7 mouse cellular contexts compared by ENCODE assay signal in the genomic region with DNA sequence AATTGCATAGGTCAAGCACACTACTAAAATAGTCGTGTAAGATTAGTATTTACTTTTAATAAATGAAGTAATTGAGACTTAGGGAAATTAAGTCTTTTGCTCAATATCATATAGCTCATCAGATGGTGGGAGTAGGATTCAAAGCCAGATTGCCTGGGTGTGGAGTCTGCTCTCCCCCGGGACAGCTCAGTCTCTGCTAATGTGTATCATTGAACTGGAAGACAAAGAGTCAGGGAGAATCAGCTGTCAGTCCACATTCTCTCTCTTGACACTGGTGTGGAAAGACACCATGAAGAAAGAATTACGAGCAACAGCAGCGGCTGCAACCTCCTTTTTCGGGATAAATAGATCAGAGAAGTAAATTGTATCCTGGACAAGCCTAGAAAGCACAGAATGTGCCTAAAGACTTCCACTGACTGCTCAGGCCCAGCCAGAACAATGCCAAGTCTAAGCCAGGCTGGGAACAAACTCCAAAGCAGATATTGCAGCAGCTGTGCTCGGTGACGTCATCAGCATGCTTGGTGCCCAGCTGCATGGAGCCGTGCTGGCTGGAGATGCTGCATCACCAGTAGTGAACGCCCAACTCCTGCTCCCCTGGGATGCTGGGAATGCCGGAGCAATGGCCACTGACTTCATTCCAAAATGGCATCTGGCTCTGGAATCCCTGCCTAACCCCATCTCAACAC. TPM values are rescaled to one million over a fixed set of nuclear protein-coding genes. Genes with fewer than 3 reads are reported as not detected.
A peak's percentile ranks its signal among the peaks of the same experiment; 100 is the strongest.
DNase-seq lines count a peak whose midpoint lies in the region; ATAC-seq lines count a peak whose summit lies in the region.

No protein-coding gene starts in this region.

- peak overlapping the region; percentile 67 for H3K27ac ChIP-seq in forebrain, embryonic 15.5 days (replicated peaks)
- peak overlapping the region; percentile 84 for H3K27ac ChIP-seq in hindbrain, embryonic 10.5 days

- WGBS in forebrain, embryonic 15.5 days, result 47% methylated on average over 10 of the region's 10 CpGs
- WGBS in hindbrain, embryonic 10.5 days, result 51% methylated on average over 10 of the region's 10 CpGs

- H3K36me3 ChIP-seq in forebrain, embryonic 15.5 days, result no peaks in the 10 kb centered on the region
- no peaks in the 10 kb centered on the region for H3K36me3 ChIP-seq in hindbrain, embryonic 10.5 days

- ATAC-seq in forebrain, embryonic 15.5 days (replicated peaks), result peak; percentile 86

- no peak overlapping the region for H3K9ac ChIP-seq in forebrain, embryonic 15.5 days (replicated peaks)

- peak; percentile 73 for DNase-seq in 3134 (ENCODE audit: extremely low read depth, insufficient read length, low spot score)
- peak; percentile 81 for DNase-seq in 3T3-L1 (ENCODE audit: low read depth, low spot score)
- DNase-seq in hindbrain, embryonic 10.5 days (ENCODE audit: low spot score), result peak; percentile 66
- peak; percentile 25 for DNase-seq in lung, postnatal 14 days
- peak; percentile 53 for DNase-seq in right cerebral cortex, postnatal 25 days
- DNase-seq in thymus, postnatal 25 days, result no peak

- H3K27me3 ChIP-seq in forebrain, embryonic 15.5 days, result no peaks in the 10 kb centered on the region
- no peaks in the 10 kb centered on the region for H3K27me3 ChIP-seq in hindbrain, embryonic 10.5 days (ENCODE audit: insufficient read depth, poor library complexity, severe bottlenecking)

- H3K4me2 ChIP-seq in forebrain, embryonic 15.5 days (replicated peaks), result no peak overlapping the region

- H3K4me1 ChIP-seq in forebrain, embryonic 15.5 days, result peaks cover 6% of the 10 kb centered on the region; the same call in 1 of the 2 replicates
- H3K4me1 ChIP-seq in hindbrain, embryonic 10.5 days (replicated peaks), result peaks cover 16% of the 10 kb centered on the region

- no peak overlapping the region for H3K4me3 ChIP-seq in forebrain, embryonic 15.5 days
- no peak overlapping the region for H3K4me3 ChIP-seq in hindbrain, embryonic 10.5 days

- H3K9me3 ChIP-seq in forebrain, embryonic 15.5 days, result no peaks in the 10 kb centered on the region
- H3K9me3 ChIP-seq in hindbrain, embryonic 10.5 days, result peaks cover 6% of the 10 kb centered on the region; the same call in 1 of the 2 replicates

RNA-seq across cellular contexts. Expression of gene Gm10260, which starts 14.5 kb away (rescaled TPM):
- polyA plus RNA-seq in forebrain, embryonic 15.5 days (2015; fragmentation: Nextera tagmentation; extraction: Ambion mirVana), result 0.59 and 4.8 TPM in 2 replicates
- 3.7 and 3.8 TPM in 2 replicates for polyA plus RNA-seq in hindbrain, embryonic 10.5 days (2016; fragmentation: Nextera tagmentation; extraction: Ambion mirVana)
